Mouse (Mus musculus): Measurements from ENCODE around the gene Gm49721. TPM values are rescaled to one million over a fixed set of nuclear protein-coding genes. Genes with fewer than 3 reads are reported as not detected.
A peak's percentile ranks its signal among the peaks of the same experiment; 100 is the strongest.
"Not testable (repeated sequence)": the region's sequence is repeated elsewhere in the genome, so short reads cannot be mapped to it uniquely, and the experiment has no call there.

Gene Gm49721
- total RNA-seq, 1 experiment from 2014 or later, result not detected

DNA sequence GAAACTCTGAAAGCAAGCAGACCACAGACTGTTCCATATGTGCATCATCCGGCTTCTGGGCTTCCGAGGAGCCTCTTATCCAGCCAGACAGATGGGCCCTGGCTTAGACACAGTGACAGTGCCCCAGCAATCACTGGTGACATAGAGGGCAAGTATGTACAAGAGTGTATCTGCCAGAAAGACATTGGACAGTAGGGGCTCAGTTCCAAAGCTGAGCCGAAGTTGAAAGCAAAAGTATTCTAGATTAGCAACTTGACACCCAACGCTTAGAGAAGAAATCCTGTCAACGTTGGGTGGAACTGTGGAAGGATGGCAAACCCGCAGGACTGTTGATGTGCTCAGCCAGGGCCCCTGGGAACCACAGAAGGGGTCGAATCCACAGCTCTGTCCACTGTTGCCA, 51.5 kb downstream of the Gm49721 start:
- ATAC-seq (replicated peaks in 1 of 2; ENCODE audit: insufficient read depth in 1 of 2, low FRiP score in 2 of 2, low TSS enrichment in 1 of 2, low read depth in 1 of 2, poor library complexity in 2 of 2, severe bottlenecking in 2 of 2), result not testable (repeated sequence)

DNA sequence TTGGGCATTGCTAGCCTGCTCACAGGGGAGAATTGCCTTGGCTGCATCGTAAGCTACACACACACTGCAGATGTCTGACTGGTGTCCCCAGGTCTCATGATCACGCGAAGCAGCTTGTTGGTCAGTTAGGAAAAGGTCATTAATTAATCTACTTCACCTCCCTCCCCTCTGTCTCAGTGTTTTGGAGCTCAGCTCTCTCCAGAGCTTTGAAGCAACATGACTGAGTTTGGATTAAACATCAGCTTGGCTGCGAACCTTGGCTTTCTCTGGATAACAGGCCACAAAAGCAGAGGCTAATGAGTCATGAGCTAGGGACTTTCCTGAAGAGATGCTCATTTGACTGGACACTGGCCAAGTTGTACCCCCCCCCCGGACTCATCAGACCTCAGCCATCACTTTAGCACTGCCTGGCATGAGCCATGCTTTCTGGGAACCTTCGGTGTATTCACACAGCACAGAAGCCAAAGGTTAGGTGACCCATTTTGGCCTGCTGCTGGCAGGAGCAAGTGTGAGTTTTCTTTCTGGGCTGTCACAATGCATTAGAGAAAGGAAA, 52.0 kb downstream of the Gm49721 start:
- ATAC-seq (replicated peaks in 1 of 2; ENCODE audit: insufficient read depth in 1 of 2, low FRiP score in 2 of 2, low TSS enrichment in 1 of 2, low read depth in 1 of 2, poor library complexity in 2 of 2, severe bottlenecking in 2 of 2), result not testable (repeated sequence)

DNA sequence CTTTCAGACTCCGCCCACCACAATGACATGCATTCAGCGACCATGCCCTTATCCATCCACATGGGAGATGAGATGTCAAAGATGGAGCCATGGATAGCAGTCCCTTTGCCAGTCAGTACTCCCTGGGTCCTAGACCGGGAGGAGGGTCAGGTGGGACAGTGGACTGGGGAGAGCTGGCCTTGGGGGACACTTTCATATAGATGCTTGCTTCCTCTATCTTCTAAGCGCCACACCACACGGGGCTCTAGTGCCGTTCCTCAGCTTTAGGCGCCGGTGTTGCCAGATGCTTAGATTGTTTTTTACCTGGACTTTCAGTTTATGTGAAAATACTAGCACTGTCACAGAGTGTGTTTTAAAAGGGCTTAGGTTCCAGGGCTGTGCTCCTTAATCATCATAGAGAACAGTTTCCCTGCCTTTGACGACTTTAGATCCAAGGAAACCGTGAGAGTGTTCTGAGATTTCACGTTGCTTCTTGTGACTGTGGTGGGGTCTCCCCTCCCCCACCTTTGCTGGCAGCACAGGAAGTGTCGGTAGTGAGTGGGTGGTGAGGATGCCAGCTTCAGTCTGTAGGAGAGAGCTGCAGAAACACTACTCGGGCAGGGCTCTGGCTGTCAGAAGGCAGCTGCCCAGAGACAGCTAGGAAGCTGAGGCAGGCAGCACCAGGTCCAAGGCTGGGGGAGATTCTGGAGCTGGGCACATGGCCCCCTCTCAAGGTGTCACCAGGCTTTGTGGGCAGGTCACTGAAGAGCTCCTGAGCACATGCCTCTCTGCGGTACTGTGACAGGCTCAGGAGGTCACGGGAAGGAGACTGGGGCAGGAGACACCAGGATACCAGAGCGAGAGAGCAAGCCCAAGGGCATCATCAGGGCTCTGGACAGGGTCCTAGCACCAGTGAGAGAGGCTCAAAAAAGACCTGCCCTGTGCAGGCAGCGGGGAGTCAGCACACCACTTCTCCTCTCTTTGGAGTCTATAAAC, 54.8 kb downstream of the Gm49721 start:
- ATAC-seq (replicated peaks in 1 of 2; ENCODE audit: insufficient read depth in 1 of 2, low FRiP score in 2 of 2, low TSS enrichment in 1 of 2, low read depth in 1 of 2, poor library complexity in 2 of 2, severe bottlenecking in 2 of 2), result peak; percentile 57 to 65

DNA sequence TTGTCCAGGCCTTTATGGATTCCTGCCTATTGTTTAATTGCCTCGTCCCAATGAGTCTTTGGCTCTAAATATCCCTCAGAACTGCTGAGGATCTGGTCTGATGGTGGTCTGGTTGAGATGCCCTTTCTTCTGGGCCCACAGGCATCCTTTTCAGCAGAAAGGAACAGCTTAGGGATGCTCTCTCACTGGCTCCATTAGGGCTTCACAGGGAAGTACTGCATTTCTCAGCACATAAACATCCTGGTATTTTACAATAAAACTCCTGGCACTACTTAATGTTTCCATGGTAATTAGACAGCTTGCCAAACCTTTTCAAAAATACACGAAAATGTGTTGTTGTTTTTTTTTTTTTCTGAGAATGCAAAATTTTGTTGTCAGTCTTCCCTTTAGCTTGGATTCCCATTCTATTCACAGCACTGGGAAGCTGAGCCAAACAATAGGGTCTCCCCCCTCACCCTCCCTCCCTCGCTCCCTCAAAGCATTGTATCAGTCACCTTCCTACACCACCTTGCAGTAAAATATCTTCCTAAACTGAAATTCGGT, 90.4 kb downstream of the Gm49721 start:
- not testable (repeated sequence) for ATAC-seq (replicated peaks in 1 of 2; ENCODE audit: insufficient read depth in 1 of 2, low FRiP score in 2 of 2, low TSS enrichment in 1 of 2, low read depth in 1 of 2, poor library complexity in 2 of 2, severe bottlenecking in 2 of 2)

DNA sequence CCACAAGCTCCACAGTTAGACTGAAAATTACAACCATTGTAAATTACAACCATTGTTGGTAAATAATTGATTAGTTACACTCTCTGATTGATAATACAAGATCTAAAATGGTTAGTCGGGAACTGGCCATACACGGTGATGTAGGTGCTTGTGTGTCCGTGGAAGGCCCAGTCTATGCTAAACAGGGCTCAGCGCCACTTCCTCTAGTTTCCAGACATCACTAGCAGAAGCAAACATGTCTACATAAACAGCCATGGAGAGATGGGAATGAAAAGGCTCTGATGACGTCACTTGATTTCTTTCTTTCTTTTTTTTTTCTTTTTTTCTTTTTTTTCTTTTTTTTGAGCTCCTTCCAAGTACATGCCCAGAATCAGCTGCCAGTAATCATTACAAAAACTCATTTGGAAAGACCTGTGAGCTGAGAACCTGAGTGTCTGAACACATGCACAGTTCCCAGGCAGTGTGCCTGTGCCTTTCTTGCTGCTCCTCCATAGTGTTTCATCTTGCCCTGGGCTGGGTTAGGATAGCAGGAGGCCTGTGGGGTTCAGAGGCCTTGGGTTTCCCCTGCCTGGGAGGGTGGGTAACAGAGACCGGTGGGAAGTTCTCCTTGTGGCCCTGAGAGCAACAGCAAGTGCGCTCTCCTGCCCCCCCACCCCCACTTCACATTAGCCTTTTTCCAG, 91.0 kb downstream of the Gm49721 start:
- ATAC-seq (replicated peaks in 1 of 2; ENCODE audit: insufficient read depth in 1 of 2, low FRiP score in 2 of 2, low TSS enrichment in 1 of 2, low read depth in 1 of 2, poor library complexity in 2 of 2, severe bottlenecking in 2 of 2), result not testable (repeated sequence)

DNA sequence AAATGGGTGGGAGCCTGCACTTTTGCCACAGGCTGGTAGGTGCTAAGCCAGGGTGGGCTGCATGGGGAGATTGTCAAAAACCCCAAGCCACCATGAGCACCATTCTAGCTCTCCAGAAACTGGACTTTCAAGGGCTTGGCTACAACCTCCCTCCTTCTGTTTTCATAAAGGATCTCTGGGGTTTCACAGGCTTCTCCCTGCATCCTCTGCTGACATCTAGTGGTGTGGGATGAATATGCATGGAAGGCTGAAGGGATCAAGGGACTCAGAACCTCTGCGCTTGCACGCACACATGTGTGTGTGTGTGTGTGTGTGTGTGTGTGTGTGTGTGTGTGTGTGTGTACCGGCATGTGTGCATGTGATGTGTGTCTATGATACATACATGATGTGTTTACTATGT, 95.8 kb downstream of the Gm49721 start:
- peak; percentile 68 to 69 for ATAC-seq (replicated peaks in 1 of 2; ENCODE audit: insufficient read depth in 1 of 2, low FRiP score in 2 of 2, low TSS enrichment in 1 of 2, low read depth in 1 of 2, poor library complexity in 2 of 2, severe bottlenecking in 2 of 2)

DNA sequence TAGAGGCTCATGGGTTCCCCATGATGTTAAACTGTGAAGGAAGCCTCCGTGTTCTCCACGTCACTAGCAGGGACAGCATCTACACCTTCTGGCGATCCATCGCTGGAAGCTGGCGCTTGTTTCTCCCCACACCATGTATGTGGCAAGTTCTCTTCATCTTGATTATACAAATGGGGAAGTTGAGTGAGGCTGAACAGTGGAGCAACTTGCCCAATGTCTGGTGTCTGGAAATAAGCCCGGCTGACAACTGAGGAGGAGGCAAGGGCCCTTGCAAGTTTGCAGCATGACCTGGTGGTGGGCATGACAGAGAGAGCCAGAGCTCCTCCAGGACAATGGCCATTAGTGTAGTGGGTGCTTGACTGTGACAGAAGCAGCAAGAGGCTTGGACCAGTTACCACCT, 96.8 kb downstream of the Gm49721 start:
- peak; percentile 73 to 75 for ATAC-seq (replicated peaks in 1 of 2; ENCODE audit: insufficient read depth in 1 of 2, low FRiP score in 2 of 2, low TSS enrichment in 1 of 2, low read depth in 1 of 2, poor library complexity in 2 of 2, severe bottlenecking in 2 of 2)

DNA sequence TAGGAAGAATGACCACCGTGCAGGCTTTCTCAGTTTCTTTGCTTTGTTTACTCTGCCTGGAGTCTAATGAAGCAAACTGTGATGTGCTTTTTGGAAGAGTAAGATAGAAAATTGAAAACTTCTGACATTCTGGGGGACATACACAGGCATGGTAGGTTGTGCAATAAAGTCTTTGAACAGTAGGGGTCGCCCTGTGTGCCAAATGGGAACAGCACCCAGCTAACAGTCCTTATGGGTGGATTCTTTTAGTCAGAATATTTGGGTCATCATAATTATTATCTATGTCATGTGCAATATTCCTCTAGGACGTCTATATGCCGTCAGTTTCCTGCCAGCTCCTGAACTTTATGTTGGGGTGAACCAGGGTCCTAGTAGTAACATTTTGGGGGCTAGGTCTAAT, 100.9 kb downstream of the Gm49721 start:
- peak in 1 of 2 experiments; percentile 50; a peak in 3 of 4 replicates for ATAC-seq (replicated peaks in 1 of 2; ENCODE audit: insufficient read depth in 1 of 2, low FRiP score in 2 of 2, low TSS enrichment in 1 of 2, low read depth in 1 of 2, poor library complexity in 2 of 2, severe bottlenecking in 2 of 2)

DNA sequence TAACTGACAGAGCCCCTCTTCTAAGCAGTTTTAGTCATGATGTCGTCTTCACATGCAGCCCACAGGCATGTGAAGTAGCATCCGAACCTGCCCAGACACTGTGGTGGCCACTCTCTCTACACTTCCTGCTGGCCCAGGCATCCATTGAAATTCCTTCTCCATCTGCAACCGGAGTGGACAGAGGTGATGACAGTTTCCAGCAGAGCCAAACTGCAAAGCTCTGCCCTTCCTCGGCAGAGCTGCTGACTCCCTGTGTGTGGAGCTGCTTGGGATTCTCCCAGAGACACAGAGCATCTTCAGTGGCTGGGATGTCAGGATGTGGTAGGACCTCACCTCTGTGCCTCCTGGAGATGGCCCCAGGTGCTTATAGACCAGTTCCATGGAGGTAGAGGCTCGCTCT, 105.8 kb downstream of the Gm49721 start:
- ATAC-seq (replicated peaks in 1 of 2; ENCODE audit: insufficient read depth in 1 of 2, low FRiP score in 2 of 2, low TSS enrichment in 1 of 2, low read depth in 1 of 2, poor library complexity in 2 of 2, severe bottlenecking in 2 of 2), result not testable (repeated sequence)

DNA sequence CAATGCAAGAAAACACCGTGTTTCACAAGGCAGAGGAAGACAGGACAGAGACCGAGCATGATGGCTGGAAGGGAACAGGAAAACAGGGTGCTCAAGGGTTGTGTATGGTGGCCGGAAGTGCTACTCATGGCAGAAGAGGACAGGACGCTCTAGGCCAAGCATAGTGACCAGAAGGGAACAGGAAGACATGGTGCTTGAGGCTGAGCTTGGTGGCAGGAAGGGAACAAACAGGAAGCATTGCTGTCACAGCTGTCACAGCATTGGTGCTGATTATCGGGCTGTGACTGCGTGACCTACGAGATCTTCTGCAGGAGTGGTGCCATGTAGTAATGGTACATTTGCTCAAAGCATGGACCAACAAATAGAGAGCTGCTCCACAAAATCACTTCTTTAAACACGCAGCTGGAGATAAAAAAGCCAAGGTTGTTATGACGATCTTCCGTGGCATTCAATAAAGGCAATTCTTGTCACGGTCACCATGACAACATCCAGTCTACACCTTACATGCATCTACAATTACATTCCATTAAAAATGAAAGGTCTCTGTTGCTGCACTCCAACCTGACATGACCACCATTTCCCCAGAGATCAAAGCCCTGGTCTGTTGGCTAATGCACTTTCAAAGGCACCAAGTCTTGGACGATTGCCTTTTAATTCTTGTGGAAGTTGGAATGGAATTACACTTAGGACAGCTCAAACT, 106.9 kb downstream of the Gm49721 start:
- ATAC-seq (replicated peaks in 1 of 2; ENCODE audit: insufficient read depth in 1 of 2, low FRiP score in 2 of 2, low TSS enrichment in 1 of 2, low read depth in 1 of 2, poor library complexity in 2 of 2, severe bottlenecking in 2 of 2), result peak; percentile 42 to 69

DNA sequence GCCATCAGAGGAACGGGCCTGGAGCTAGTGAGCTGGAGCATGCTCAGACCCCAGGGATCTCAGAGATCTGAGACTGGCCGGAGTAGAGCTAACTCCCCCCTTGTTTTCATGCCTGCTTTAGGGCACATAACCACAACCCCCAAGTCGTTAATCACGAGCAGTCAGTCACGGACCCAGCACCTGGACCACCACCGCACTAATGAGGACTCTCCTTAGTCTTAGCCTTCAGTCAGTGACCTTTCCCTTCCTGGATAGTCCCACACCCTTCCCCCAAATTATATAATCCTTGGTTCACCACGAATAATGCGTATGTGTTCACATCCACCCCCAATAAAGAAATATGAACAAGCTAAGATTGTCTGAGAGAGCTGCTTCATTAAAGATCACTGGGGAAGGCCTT, 108.1 kb downstream of the Gm49721 start:
- ATAC-seq (replicated peaks in 1 of 2; ENCODE audit: insufficient read depth in 1 of 2, low FRiP score in 2 of 2, low TSS enrichment in 1 of 2, low read depth in 1 of 2, poor library complexity in 2 of 2, severe bottlenecking in 2 of 2), result not testable (repeated sequence)

Other genes with a start within 250 kb of the Gm49721 start
- 130 and 159 TPM in 2 replicates for gene Ezr, start 196.1 kb upstream of the Gm49721 start, total RNA-seq (2017)
- gene Rsph3b, start 30.2 kb upstream of the Gm49721 start, total RNA-seq (2017), result 43.9 and 48.7 TPM in 2 replicates
- 53.8 and 57.4 TPM in 2 replicates for gene Tagap1, start 17.7 kb upstream of the Gm49721 start, total RNA-seq (2017)
- 439 and 500 TPM in 2 replicates for gene Rnaset2b, start 8.3 kb upstream of the Gm49721 start, total RNA-seq (2017)
- not detected in 2 replicates for gene Gm1604a, start 46.7 kb downstream of the Gm49721 start, total RNA-seq (2017)
- gene Rps6ka2, start 191.2 kb downstream of the Gm49721 start, total RNA-seq (2017), result 0.40 and 3.6 TPM in 2 replicates

All from hematopoietic stem cell, adult 5-6 weeks (primary cell).